Mouse (Mus musculus) liver, adult 2 months (tissue): ENCODE data around the gene Itgb6. TPM values are rescaled to one million over a fixed set of nuclear protein-coding genes. Genes with fewer than 3 reads are reported as not detected.
A peak's percentile ranks its signal among the peaks of the same experiment; 100 is the strongest.

Source experiments
- DNase-seq: peaks from one replicate; pipeline ENCODE4 v3.0.0-alpha.2; 2011; ENCODE audit warnings: low read depth, low spot score; ENCODE audit errors: extremely low read depth
- H3K27ac ChIP-seq: fragments of 200-500 bp; replicated peaks from 2 replicates; pipeline ENCODE4 v1.5.1; 2012; ENCODE audit warnings: low read depth, mild to moderate bottlenecking, control low read depth, inconsistent platforms, low read length; ENCODE audit not compliant: insufficient read depth
- H3K27me3 ChIP-seq: fragments of 200-500 bp; 2 replicates; pipeline ENCODE4 v1.6.1; 2012; ENCODE audit warnings: mild to moderate bottlenecking, moderate library complexity, low read length, inconsistent platforms; ENCODE audit not compliant: control insufficient read depth, insufficient read depth
- H3K36me3 ChIP-seq: fragments of 200-500 bp; 2 replicates; pipeline ENCODE4 v1.6.1; 2012; ENCODE audit warnings: low read length, inconsistent platforms; ENCODE audit not compliant: control insufficient read depth, insufficient read depth
- H3K4me1 ChIP-seq: fragments of 200-500 bp; 2 replicates; pipeline ENCODE4 v1.6.1; 2011; ENCODE audit warnings: low read length; ENCODE audit not compliant: control insufficient read depth, insufficient read depth
- H3K4me3 ChIP-seq: fragments of 200-500 bp; 2 replicates; pipeline ENCODE4 v1.5.1; 2011; ENCODE audit warnings: low read depth, mild to moderate bottlenecking, control low read depth, low read length, moderate library complexity; ENCODE audit not compliant: insufficient read depth
- H3K79me2 ChIP-seq: fragments of 200-500 bp; 2 replicates; pipeline ENCODE4 v1.6.1; 2012; ENCODE audit warnings: inconsistent platforms, mild to moderate bottlenecking, low read length, moderate library complexity; ENCODE audit not compliant: control insufficient read depth, insufficient read depth
- H3K9ac ChIP-seq: fragments of 200-500 bp; 2 replicates; pipeline ENCODE4 v1.6.1; 2012; ENCODE audit warnings: low read depth, mild to moderate bottlenecking, control low read depth, inconsistent platforms, low read length
- CTCF ChIP-seq: fragments of 200-500 bp; IDR thresholded peaks from 2 replicates; pipeline ENCODE4 v1.5.1; 2011; ENCODE audit warnings: low read depth, low read length, control low read depth
- POLR2A ChIP-seq: fragments of 200-500 bp; IDR thresholded peaks from 2 replicates; pipeline ENCODE4 v1.6.1; 2011; ENCODE audit warnings: low read length, control low read depth; ENCODE audit not compliant: insufficient read depth; ENCODE audit errors: extremely low read depth
- WGBS: fragments of 180-500 bp; shearing (Covaris S2); methylation state at CpG from one replicate; pipeline ENCODE4 v1.1.7; 2018; 5-methylcytosine and 5-hydroxymethylcytosine counted together
- polyA plus RNA-seq: library from polyadenylated mRNA; depleted of rRNA; stranded (reverse); fragments of >200 nt; gene quantifications from 2 replicates; pipeline ENCODE4 v1.2.3, GENCODE M21; 2012
- total RNA-seq: library from RNA; depleted of rRNA; stranded (reverse); fragments of >200 nt; gene quantifications from 2 replicates; pipeline ENCODE4 v1.2.3, GENCODE M21; 2014

The Itgb6 gene
- total and polyA plus RNA-seq, 2 experiments = 0.28 TPM; not detected in 1

DNA sequence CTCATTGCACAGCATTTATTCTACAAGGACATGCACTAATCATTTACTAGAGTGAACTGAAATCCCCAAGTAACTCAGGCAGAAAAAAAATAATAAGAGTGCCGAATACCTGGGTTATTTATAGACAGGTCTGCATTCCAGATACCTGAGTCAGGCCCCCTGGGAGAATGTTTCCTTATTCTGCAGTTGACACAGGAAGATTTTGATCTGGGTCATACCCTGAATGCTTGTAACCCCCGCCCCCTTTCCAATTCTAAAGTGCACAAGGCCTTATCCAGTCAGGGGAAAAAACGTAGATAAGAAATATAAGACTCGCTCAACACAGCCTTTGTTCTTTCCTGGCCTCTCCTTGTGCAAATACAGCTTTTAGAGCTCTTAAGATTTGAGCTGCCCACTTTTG, 19.1 kb downstream of the Itgb6 start:
- Histone ChIP-seq H3K9ac (no peak overlapping the region), H3K79me2 (no peaks in the 10 kb centered on the region), H3K4me3 (no peak overlapping the region), H3K4me1 (no peaks in the 10 kb centered on the region), H3K27me3 (no peaks in the 10 kb centered on the region), H3K27ac (no peak overlapping the region), H3K36me3 (no peaks in the 10 kb centered on the region)
- WGBS = 42% methylated on average over 4 of the region's 4 CpGs
- DNase-seq = no peak
- TF ChIP-seq POLR2A (no peak), CTCF (no peak)

GRCm38 (mm10) chr2:60700956-60701355, 21.5 kb downstream of the Itgb6 start:
- H3K4me1 ChIP-seq = no peaks in the 10 kb centered on the region
- TF ChIP-seq POLR2A (no peak), CTCF (no peak)
- H3K4me3 ChIP-seq = no peak overlapping the region
- H3K27ac ChIP-seq = no peak overlapping the region
- no peak for DNase-seq
- H3K79me2 ChIP-seq = no peaks in the 10 kb centered on the region
- H3K36me3 ChIP-seq = no peaks in the 10 kb centered on the region
- WGBS = 89% methylated on average over 4 of the region's 4 CpGs
- H3K27me3 ChIP-seq = no peaks in the 10 kb centered on the region
- H3K9ac ChIP-seq = no peak overlapping the region

- no peak overlapping the region for H3K9ac ChIP-seq
- no peak overlapping the region for H3K27ac ChIP-seq
- no peaks in the 10 kb centered on the region for H3K27me3 ChIP-seq
- DNase-seq = no peak
- H3K79me2 ChIP-seq = no peaks in the 10 kb centered on the region
- H3K36me3 ChIP-seq = no peaks in the 10 kb centered on the region
- no peaks in the 10 kb centered on the region for H3K4me1 ChIP-seq
- TF ChIP-seq POLR2A (no peak), CTCF (no peak)
- no peak overlapping the region for H3K4me3 ChIP-seq
- WGBS = 84% methylated on average over 3 of the region's 3 CpGs
These were observed 22.4 kb downstream of the Itgb6 start for GRCm38 (mm10) chr2:60700013-60700412.

DNA sequence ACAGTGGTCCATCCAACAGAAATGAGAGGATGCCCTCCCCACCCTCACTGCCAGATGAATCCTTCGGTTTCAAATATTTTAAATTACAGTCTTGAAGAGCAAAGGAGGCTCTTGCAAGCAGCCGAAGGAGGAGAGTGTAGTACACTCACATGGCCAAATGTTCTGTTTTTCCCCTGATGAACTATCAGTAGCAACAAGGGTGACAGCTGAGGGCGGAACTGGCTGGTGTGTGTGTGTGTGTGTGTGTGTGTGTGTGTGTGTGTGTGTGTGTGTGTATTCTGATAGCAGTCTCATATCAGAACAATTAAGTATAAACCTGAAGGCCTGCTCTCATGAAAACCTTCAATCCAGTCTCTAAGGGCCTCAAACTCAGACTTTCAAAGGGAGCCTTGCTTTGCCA, 22.9 kb downstream of the Itgb6 start:
- H3K79me2 ChIP-seq = no peaks in the 10 kb centered on the region
- WGBS = 86% methylated on average over 3 of the region's 3 CpGs
- TF ChIP-seq POLR2A = no peak
- TF ChIP-seq CTCF = no peak
- H3K9ac ChIP-seq = no peak overlapping the region
- no peaks in the 10 kb centered on the region for H3K27me3 ChIP-seq
- H3K36me3 ChIP-seq = no peaks in the 10 kb centered on the region
- no peak overlapping the region for H3K27ac ChIP-seq
- DNase-seq = no peak
- H3K4me3 ChIP-seq = no peak overlapping the region
- no peaks in the 10 kb centered on the region for H3K4me1 ChIP-seq

- TF ChIP-seq POLR2A (no peak), CTCF (no peak)
- 57% methylated on average over 1 of the region's 1 CpGs for WGBS
- DNase-seq = peak; percentile 38
- H3K9ac ChIP-seq = no peak overlapping the region
- no peak overlapping the region for H3K27ac ChIP-seq
- no peaks in the 10 kb centered on the region for H3K4me1 ChIP-seq
- H3K27me3 ChIP-seq = no peaks in the 10 kb centered on the region
- no peak overlapping the region for H3K4me3 ChIP-seq
- no peaks in the 10 kb centered on the region for H3K36me3 ChIP-seq
- no peaks in the 10 kb centered on the region for H3K79me2 ChIP-seq
These were observed 24.3 kb downstream of the Itgb6 start for GRCm38 (mm10) chr2:60698155-60698554.

DNA sequence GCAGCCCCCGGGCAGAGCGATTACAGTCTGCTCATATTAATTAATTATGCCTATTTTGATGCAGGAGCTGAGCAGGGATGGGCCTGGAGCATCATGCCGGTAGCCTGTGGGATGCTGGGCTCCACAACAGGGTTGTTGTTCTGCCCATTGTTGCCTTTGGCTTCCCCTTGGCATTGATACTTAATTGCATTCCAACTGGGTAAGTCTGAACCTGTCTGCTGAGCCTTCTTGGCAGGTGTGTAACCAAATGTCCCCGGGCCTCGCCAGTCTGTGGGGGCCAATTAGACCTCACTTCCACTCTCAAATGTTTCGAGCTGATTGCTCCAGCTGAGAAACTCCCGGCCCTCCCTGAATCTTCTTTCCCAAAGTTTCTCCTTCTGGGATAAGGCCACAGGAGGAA, 24.9 kb downstream of the Itgb6 start:
- H3K79me2 ChIP-seq = no peaks in the 10 kb centered on the region
- 78% methylated on average over 7 of the region's 7 CpGs for WGBS
- H3K9ac ChIP-seq = no peak overlapping the region
- TF ChIP-seq CTCF = no peak
- no peak for TF ChIP-seq POLR2A
- no peaks in the 10 kb centered on the region for H3K27me3 ChIP-seq
- no peak overlapping the region for H3K4me3 ChIP-seq
- H3K27ac ChIP-seq = no peak overlapping the region
- no peak for DNase-seq
- no peaks in the 10 kb centered on the region for H3K4me1 ChIP-seq
- no peaks in the 10 kb centered on the region for H3K36me3 ChIP-seq
